Mouse (Mus musculus): ENCODE measurements around the gene Acaca. TPM values are rescaled to one million over a fixed set of nuclear protein-coding genes. Genes with fewer than 3 reads are reported as not detected.
"Not testable (repeated sequence)": the region's sequence is repeated elsewhere in the genome, so short reads cannot be mapped to it uniquely, and the experiment has no call there.

The Acaca gene
- polyA plus RNA-seq, 1 experiment = 29.9 TPM

DNA sequence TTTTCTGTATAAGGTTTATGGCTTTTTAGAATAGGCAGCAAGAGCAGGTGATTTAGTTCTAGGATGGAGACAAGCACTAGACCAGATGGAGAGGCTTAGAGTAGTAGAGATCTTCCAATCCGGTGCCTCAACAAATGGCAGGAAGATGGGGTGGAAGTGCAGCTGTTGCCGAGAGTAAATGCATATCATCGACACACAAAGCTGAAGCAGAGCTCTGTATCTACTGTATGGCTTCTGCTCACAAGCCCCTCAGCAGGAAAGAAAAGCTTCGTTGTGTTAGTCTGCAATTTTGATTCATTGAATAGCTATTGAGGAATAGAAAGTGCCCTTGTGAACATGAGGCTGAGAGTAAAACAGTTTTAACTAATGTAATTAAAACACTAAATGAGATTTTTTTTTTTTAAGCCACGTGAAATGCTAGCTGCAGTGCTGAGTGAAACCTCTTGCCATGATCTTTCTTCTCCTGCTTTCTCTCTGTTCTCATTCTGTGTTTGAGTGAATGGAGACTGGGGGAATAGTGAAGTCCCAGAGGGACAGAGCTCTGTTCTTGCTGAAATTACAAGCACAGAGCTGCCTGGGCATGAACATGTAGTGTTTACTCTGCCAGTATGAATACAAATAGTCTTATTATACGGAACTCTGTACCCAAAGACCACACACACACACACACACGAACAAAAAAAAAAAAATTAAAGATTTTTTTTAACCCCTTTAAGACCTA is 194.7 kb downstream of the Acaca start:
- no peak for TF ChIP-seq MYOD1 (IDR thresholded peaks at IDR 0.05; ENCODE audit: control insufficient read depth, insufficient read length, low read depth)
- no peak for TF ChIP-seq USF1 (IDR thresholded peaks at IDR 0.05; ENCODE audit: low read depth)
- no peak for TF ChIP-seq CTCF (IDR thresholded peaks at IDR 0.05; ENCODE audit: control insufficient read depth, insufficient read depth, insufficient read length)
- TF ChIP-seq CEBPB (IDR thresholded peaks at IDR 0.05; ENCODE audit: low read depth) = no peak
- TF ChIP-seq MAX (IDR thresholded peaks at IDR 0.05) = no peak
- no peak for TF ChIP-seq MYOG (IDR thresholded peaks at IDR 0.05; ENCODE audit: control insufficient read depth, extremely low read depth, insufficient read length)
- no peak for TF ChIP-seq FOSL1 (IDR thresholded peaks at IDR 0.05; ENCODE audit: insufficient read depth, low read length, poor library complexity, severe bottlenecking)
- no peak overlapping the region for H3ac ChIP-seq (ENCODE audit: control insufficient read depth, insufficient read length, low read depth)
- no peaks in the 10 kb centered on the region for H3K79me3 ChIP-seq (ENCODE audit: low read depth)
- H3K79me2 ChIP-seq (ENCODE audit: control insufficient read depth, insufficient read depth) = no peaks in the 10 kb centered on the region
- H3K36me3 ChIP-seq (ENCODE audit: control insufficient read depth, insufficient read depth) = peaks cover 32% of the 10 kb centered on the region
- H3K27me3 ChIP-seq (ENCODE audit: control insufficient read depth, insufficient read depth, insufficient read length) = no peaks in the 10 kb centered on the region
- H3K4me3 ChIP-seq (ENCODE audit: insufficient read depth, poor library complexity, severe bottlenecking) = no peak overlapping the region

DNA sequence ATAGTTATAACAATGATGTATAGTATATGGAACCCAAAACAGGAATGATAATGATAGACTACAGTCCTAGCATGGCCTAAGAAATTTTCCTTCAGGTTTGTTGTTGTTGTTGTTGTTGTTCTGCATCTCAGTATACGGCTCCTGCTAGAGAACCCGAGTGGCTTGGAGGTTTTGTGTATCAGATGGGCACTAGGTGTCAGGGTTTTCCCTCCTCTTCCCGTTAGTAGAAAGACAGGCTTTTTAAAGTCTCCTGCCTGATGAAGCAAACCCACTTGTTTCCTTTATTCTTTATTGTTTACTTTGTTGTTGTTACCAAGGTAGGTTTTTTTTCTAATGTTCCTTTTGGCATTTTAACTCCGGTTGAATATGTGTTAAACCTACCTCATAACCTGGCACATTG is 197.6 kb downstream of the Acaca start:
- TF ChIP-seq MYOG (IDR thresholded peaks at IDR 0.05; ENCODE audit: control insufficient read depth, extremely low read depth, insufficient read length) (no peak), FOSL1 (IDR thresholded peaks at IDR 0.05; ENCODE audit: insufficient read depth, low read length, poor library complexity, severe bottlenecking) (no peak), USF1 (IDR thresholded peaks at IDR 0.05; ENCODE audit: low read depth) (no peak)
- H3K27me3 ChIP-seq (ENCODE audit: control insufficient read depth, insufficient read depth, insufficient read length) = no peaks in the 10 kb centered on the region
- no peak overlapping the region for H3K4me3 ChIP-seq (ENCODE audit: insufficient read depth, poor library complexity, severe bottlenecking)
- no peaks in the 10 kb centered on the region for H3K79me2 ChIP-seq (ENCODE audit: control insufficient read depth, insufficient read depth)
- peaks cover 32% of the 10 kb centered on the region for H3K36me3 ChIP-seq (ENCODE audit: control insufficient read depth, insufficient read depth)
- H3K79me3 ChIP-seq (ENCODE audit: low read depth) = no peaks in the 10 kb centered on the region
- H3ac ChIP-seq (ENCODE audit: control insufficient read depth, insufficient read length, low read depth) = no peak overlapping the region

DNA sequence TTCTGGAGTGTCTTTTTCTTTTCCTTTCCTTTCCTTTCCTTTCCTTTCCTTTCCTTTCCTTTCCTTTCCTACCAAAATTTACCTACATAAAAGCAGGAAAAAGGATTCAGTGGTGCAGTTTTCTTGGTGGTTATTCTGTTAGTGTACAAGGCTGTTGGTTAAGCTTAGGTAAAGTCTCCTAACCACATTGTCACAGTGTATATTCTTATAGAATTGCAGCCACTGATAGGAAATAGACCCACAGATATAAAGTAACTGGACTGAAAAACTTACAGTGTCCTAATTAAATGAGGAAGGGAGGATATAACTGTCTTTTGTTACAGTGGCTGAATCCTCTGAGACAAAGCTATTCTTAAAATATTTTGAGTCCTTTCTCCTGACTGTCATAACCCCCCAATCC is 202.9 kb downstream of the Acaca start:
- Histone ChIP-seq H3ac (ENCODE audit: control insufficient read depth, insufficient read length, low read depth) (no peak overlapping the region), H3K36me3 (ENCODE audit: control insufficient read depth, insufficient read depth) (peaks cover 27% of the 10 kb centered on the region), H3K79me3 (ENCODE audit: low read depth) (no peaks in the 10 kb centered on the region), H3K79me2 (ENCODE audit: control insufficient read depth, insufficient read depth) (no peaks in the 10 kb centered on the region), H3K4me3 (ENCODE audit: insufficient read depth, poor library complexity, severe bottlenecking) (no peak overlapping the region), H3K27me3 (ENCODE audit: control insufficient read depth, insufficient read depth, insufficient read length) (no peaks in the 10 kb centered on the region)
- TF ChIP-seq MYOG (IDR thresholded peaks at IDR 0.05; ENCODE audit: control insufficient read depth, extremely low read depth, insufficient read length) = no peak
- no peak for TF ChIP-seq MYOD1 (IDR thresholded peaks at IDR 0.05; ENCODE audit: control insufficient read depth, insufficient read length, low read depth)
- no peak for TF ChIP-seq USF1 (IDR thresholded peaks at IDR 0.05; ENCODE audit: low read depth)
- no peak for TF ChIP-seq CEBPB (IDR thresholded peaks at IDR 0.05; ENCODE audit: low read depth)
- TF ChIP-seq FOSL1 (IDR thresholded peaks at IDR 0.05; ENCODE audit: insufficient read depth, low read length, poor library complexity, severe bottlenecking) = no peak
- TF ChIP-seq CTCF (IDR thresholded peaks at IDR 0.05; ENCODE audit: control insufficient read depth, insufficient read depth, insufficient read length) = no peak
- TF ChIP-seq MAX (IDR thresholded peaks at IDR 0.05) = no peak

- Histone ChIP-seq H3ac (ENCODE audit: control insufficient read depth, insufficient read length, low read depth) (no peak overlapping the region), H3K79me2 (ENCODE audit: control insufficient read depth, insufficient read depth) (no peaks in the 10 kb centered on the region), H3K27me3 (ENCODE audit: control insufficient read depth, insufficient read depth, insufficient read length) (no peaks in the 10 kb centered on the region), H3K4me3 (ENCODE audit: insufficient read depth, poor library complexity, severe bottlenecking) (no peak overlapping the region), H3K36me3 (ENCODE audit: control insufficient read depth, insufficient read depth) (peaks cover 29% of the 10 kb centered on the region), H3K79me3 (ENCODE audit: low read depth) (no peaks in the 10 kb centered on the region)
- TF ChIP-seq CEBPB (IDR thresholded peaks at IDR 0.05; ENCODE audit: low read depth) (no peak), USF1 (IDR thresholded peaks at IDR 0.05; ENCODE audit: low read depth) (no peak), MAX (IDR thresholded peaks at IDR 0.05) (no peak), FOSL1 (IDR thresholded peaks at IDR 0.05; ENCODE audit: insufficient read depth, low read length, poor library complexity, severe bottlenecking) (no peak), MYOD1 (IDR thresholded peaks at IDR 0.05; ENCODE audit: control insufficient read depth, insufficient read length, low read depth) (no peak), CTCF (IDR thresholded peaks at IDR 0.05; ENCODE audit: control insufficient read depth, insufficient read depth, insufficient read length) (no peak), MYOG (IDR thresholded peaks at IDR 0.05; ENCODE audit: control insufficient read depth, extremely low read depth, insufficient read length) (no peak)
Measured at GRCm38 (mm10) chr11:84332860-84333259, 203.4 kb downstream of the Acaca start.

- not testable (repeated sequence) for H3ac ChIP-seq (ENCODE audit: control insufficient read depth, insufficient read length, low read depth); H3K79me2 ChIP-seq (ENCODE audit: control insufficient read depth, insufficient read depth); H3K79me3 ChIP-seq (ENCODE audit: low read depth); H3K4me3 ChIP-seq (ENCODE audit: insufficient read depth, poor library complexity, severe bottlenecking); H3K27me3 ChIP-seq (ENCODE audit: control insufficient read depth, insufficient read depth, insufficient read length)
- peaks cover 46% of the 10 kb centered on the region for H3K36me3 ChIP-seq (ENCODE audit: control insufficient read depth, insufficient read depth)
Measured at GRCm38 (mm10) chr11:84338273-84338672, 208.8 kb downstream of the Acaca start.

DNA sequence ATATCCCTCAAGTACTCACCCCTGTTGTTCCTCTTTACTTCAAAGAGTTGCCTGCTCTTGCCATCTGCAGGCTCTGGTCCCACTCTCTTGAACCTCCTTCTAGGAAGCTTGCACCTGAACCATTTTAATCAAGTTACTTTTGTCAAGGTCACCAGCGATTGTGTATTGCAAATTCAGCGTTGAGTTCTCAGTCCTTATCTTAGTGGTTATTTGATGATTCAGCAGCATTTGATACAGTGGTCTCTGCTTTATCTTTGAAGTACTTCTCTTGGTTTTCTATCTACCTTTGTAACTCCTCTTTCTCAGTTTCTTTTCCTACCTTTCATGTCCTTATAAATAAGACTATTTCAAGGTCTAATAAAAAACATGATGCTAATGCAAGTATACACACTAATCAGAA is 211.2 kb downstream of the Acaca start:
- Histone ChIP-seq H3K79me3 (ENCODE audit: low read depth) (no peaks in the 10 kb centered on the region), H3ac (ENCODE audit: control insufficient read depth, insufficient read length, low read depth) (no peak overlapping the region), H3K36me3 (ENCODE audit: control insufficient read depth, insufficient read depth) (peaks cover 41% of the 10 kb centered on the region)

More for the DNA sequence above, 211.2 kb downstream of the Acaca start:
- Histone ChIP-seq H3K4me3 (ENCODE audit: insufficient read depth, poor library complexity, severe bottlenecking) (no peak overlapping the region), H3K27me3 (ENCODE audit: control insufficient read depth, insufficient read depth, insufficient read length) (no peaks in the 10 kb centered on the region), H3K79me2 (ENCODE audit: control insufficient read depth, insufficient read depth) (no peaks in the 10 kb centered on the region)
- TF ChIP-seq CTCF (IDR thresholded peaks at IDR 0.05; ENCODE audit: control insufficient read depth, insufficient read depth, insufficient read length) = no peak
- no peak for TF ChIP-seq CEBPB (IDR thresholded peaks at IDR 0.05; ENCODE audit: low read depth)
- no peak for TF ChIP-seq USF1 (IDR thresholded peaks at IDR 0.05; ENCODE audit: low read depth)
- TF ChIP-seq FOSL1 (IDR thresholded peaks at IDR 0.05; ENCODE audit: insufficient read depth, low read length, poor library complexity, severe bottlenecking) = no peak
- no peak for TF ChIP-seq MAX (IDR thresholded peaks at IDR 0.05)
- TF ChIP-seq MYOD1 (IDR thresholded peaks at IDR 0.05; ENCODE audit: control insufficient read depth, insufficient read length, low read depth) = no peak
- TF ChIP-seq MYOG (IDR thresholded peaks at IDR 0.05; ENCODE audit: control insufficient read depth, extremely low read depth, insufficient read length) = no peak
